Mouse (Mus musculus): ENCODE measurements around the gene Ptpn3.

Ptpn3 gene

GRCm38 (mm10) chr4:57258159-57259035 lies 43.2 kb downstream of the Ptpn3 start:
- no peak for DNase-seq

- DNase-seq: no peak
Measured at GRCm38 (mm10) chr4:57257409-57257808, 44.2 kb downstream of the Ptpn3 start.

- DNase-seq: no peak
Measured at GRCm38 (mm10) chr4:57256761-57257160, 44.9 kb downstream of the Ptpn3 start.

- DNase-seq: no peak
Measured at GRCm38 (mm10) chr4:57254412-57254811, 47.2 kb downstream of the Ptpn3 start.

GRCm38 (mm10) chr4:57250636-57251035 lies 51.0 kb downstream of the Ptpn3 start:
- DNase-seq: no peak

GRCm38 (mm10) chr4:57249108-57249507 lies 52.5 kb downstream of the Ptpn3 start:
- DNase-seq: no peak

GRCm38 (mm10) chr4:57244874-57245273 lies 56.8 kb downstream of the Ptpn3 start:
- no peak for DNase-seq

- no peak for DNase-seq
Measured at GRCm38 (mm10) chr4:57243312-57243711, 58.3 kb downstream of the Ptpn3 start.

GRCm38 (mm10) chr4:57240934-57241333 lies 60.7 kb downstream of the Ptpn3 start:
- no peak for DNase-seq

- DNase-seq: no peak
Measured at GRCm38 (mm10) chr4:57240100-57240499, 61.5 kb downstream of the Ptpn3 start.

- DNase-seq: no peak
Measured at GRCm38 (mm10) chr4:57239112-57239511, 62.5 kb downstream of the Ptpn3 start.

- no peak for DNase-seq
Measured at GRCm38 (mm10) chr4:57238118-57238517, 63.5 kb downstream of the Ptpn3 start.

GRCm38 (mm10) chr4:57236513-57236912 lies 65.1 kb downstream of the Ptpn3 start:
- no peak for DNase-seq

- no peak for DNase-seq
Measured at GRCm38 (mm10) chr4:57235741-57236140, 65.9 kb downstream of the Ptpn3 start.

- no peak for DNase-seq
Measured at GRCm38 (mm10) chr4:57234348-57234747, 67.3 kb downstream of the Ptpn3 start.

- no peak for DNase-seq
Measured at GRCm38 (mm10) chr4:57232439-57232838, 69.2 kb downstream of the Ptpn3 start.

GRCm38 (mm10) chr4:57231323-57231722 lies 70.3 kb downstream of the Ptpn3 start:
- DNase-seq: peak; percentile 16

GRCm38 (mm10) chr4:57230341-57230740 lies 71.3 kb downstream of the Ptpn3 start:
- DNase-seq: no peak

GRCm38 (mm10) chr4:57228601-57229520 lies 72.8 kb downstream of the Ptpn3 start:
- DNase-seq: peak; percentile 20

GRCm38 (mm10) chr4:57224776-57225175 lies 76.9 kb downstream of the Ptpn3 start:
- no peak for DNase-seq

GRCm38 (mm10) chr4:57217746-57218145 lies 83.9 kb downstream of the Ptpn3 start:
- DNase-seq: no peak

- no peak for DNase-seq
Measured at GRCm38 (mm10) chr4:57216535-57216934, 85.1 kb downstream of the Ptpn3 start.

GRCm38 (mm10) chr4:57214852-57215251 lies 86.8 kb downstream of the Ptpn3 start:
- DNase-seq: no peak

GRCm38 (mm10) chr4:57214114-57214513 lies 87.5 kb downstream of the Ptpn3 start:
- no peak for DNase-seq
